In the genomic region with DNA sequence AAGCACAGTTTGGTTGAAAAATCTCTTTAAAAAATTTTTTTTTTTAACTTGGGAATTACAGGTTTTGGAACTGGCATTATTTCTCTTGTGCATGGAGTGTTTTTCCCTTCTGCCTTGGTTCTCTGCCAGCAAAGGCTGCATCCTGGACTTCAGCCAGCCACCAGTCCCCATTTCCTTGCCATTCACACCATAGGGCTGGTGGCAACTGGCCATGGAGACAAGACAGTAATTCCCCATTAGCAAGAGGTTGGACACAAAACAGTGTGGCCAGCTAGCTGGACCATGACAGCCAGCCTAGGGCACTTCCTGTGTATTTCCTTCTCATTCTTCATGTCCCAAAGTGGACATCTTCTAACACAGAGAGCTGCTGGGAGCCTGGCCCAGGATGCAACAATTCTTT, we compare ENCODE assay signal across 9 mouse cellular contexts. TPM values are rescaled to one million over a fixed set of nuclear protein-coding genes. Genes with fewer than 3 reads are reported as not detected.
DNase-seq lines count a peak whose midpoint lies in the region; ATAC-seq and TF ChIP-seq lines count a peak whose summit lies in the region.
"Had no signal": no experiment of that assay in that cellular context is flagged by ENCODE, and none has a peak within 500 bp of the region (broad histone marks: within the 10 kb centered on the region; RNA-seq: fewer than 3 reads in every experiment).

No protein-coding gene starts in this region.

- TF ChIP-seq CTCF in layer of hippocampus, adult 2 months (conservative IDR thresholded peaks at IDR 0.05) = no peak

- no peaks in the 10 kb centered on the region for H3K36me3 ChIP-seq in limb, embryonic 12.5 days
- no peaks in the 10 kb centered on the region for H3K36me3 ChIP-seq in limb, embryonic 10.5 days

- H3K4me1 ChIP-seq in limb, embryonic 12.5 days (replicated peaks) = peaks cover 28% of the 10 kb centered on the region
- H3K4me1 ChIP-seq in limb, embryonic 10.5 days = peaks cover 29% of the 10 kb centered on the region

- no peak overlapping the region for H3K9ac ChIP-seq in limb, embryonic 12.5 days (replicated peaks)

- no peak overlapping the region for H3K4me2 ChIP-seq in limb, embryonic 12.5 days

- no peaks in the 10 kb centered on the region for H3K9me3 ChIP-seq in limb, embryonic 12.5 days
- no peaks in the 10 kb centered on the region for H3K9me3 ChIP-seq in limb, embryonic 10.5 days (replicated peaks)

- no peak for ATAC-seq in limb, embryonic 12.5 days (ENCODE audit: insufficient number of reproducible peaks, insufficient read depth, low FRiP score, low TSS enrichment, low read depth)
- ATAC-seq in cerebellum, adult (ENCODE audit: insufficient number of reproducible peaks, low FRiP score, low TSS enrichment) = peak; percentile 91
- ATAC-seq in activated CD4-positive, CD25-positive, alpha-beta regulatory T cell, adult 4 months = no peak

- H3K4me3 ChIP-seq in limb, embryonic 12.5 days (replicated peaks) = no peak overlapping the region
- no peak overlapping the region for H3K4me3 ChIP-seq in limb, embryonic 10.5 days
- H3K4me3 ChIP-seq in layer of hippocampus, adult 2 months = no peak overlapping the region

- DNase-seq in limb, embryonic 10.5 days (ENCODE audit: low spot score) = no peak
- DNase-seq in frontal cortex, postnatal 14 days (ENCODE audit: low spot score in 2 of 2) = peak; percentile 36 to 55
- DNase-seq in layer of hippocampus, adult 2 months (ENCODE audit: low spot score in 2 of 2) = peak; percentile 54 to 64
- DNase-seq in lung, postnatal 4 days = peak; percentile 57 to 77
- DNase-seq in c-Kit-positive CD71-positive TER-119-positive erythroid progenitor cells, embryonic 14.5 days (ENCODE audit: low spot score) = no peak

- no peaks in the 10 kb centered on the region for H3K27me3 ChIP-seq in limb, embryonic 12.5 days
- no peaks in the 10 kb centered on the region for H3K27me3 ChIP-seq in limb, embryonic 10.5 days (ENCODE audit: low read depth, poor library complexity, severe bottlenecking)

- H3K27ac ChIP-seq in limb, embryonic 12.5 days = peak overlapping the region; percentile 81
- no peak overlapping the region; the same call in 1 of the 2 replicates for H3K27ac ChIP-seq in limb, embryonic 10.5 days
- H3K27ac ChIP-seq in layer of hippocampus, adult 2 months = peak overlapping the region; percentile 75
- H3K27ac ChIP-seq: macrophage had no signal

RNA-seq across cellular contexts. Expression of gene Kremen1, which starts 53.4 kb away (rescaled TPM):
- polyA plus RNA-seq in limb, embryonic 12.5 days (2016; fragmentation: Nextera tagmentation; extraction: Ambion mirVana) = 24.2 and 26.2 TPM in 2 replicates
- polyA plus RNA-seq in limb, embryonic 10.5 days (2016; fragmentation: Nextera tagmentation; extraction: Ambion mirVana) = 16.8 and 17.8 TPM in 2 replicates
- 10 to 100 TPM; 14.7 to 14.8 TPM for total RNA-seq in layer of hippocampus, adult 2 months (2021)
- polyA plus RNA-seq in activated CD4-positive, CD25-positive, alpha-beta regulatory T cell, adult 4 months (2017; shearing (Covaris generic)) = 1 to 10 TPM; 3.3 to 4.2 TPM

Comparison
In these comparisons a context has a peak if more than half of its experiments do, and no peak if none do; other contexts are left out.
1. DNase-seq: peak in frontal cortex, postnatal 14 days (2 of 2), layer of hippocampus, adult 2 months (2 of 2) and lung, postnatal 4 days (2 of 2); none in limb, embryonic 10.5 days (single experiment) and c-Kit-positive CD71-positive TER-119-positive erythroid progenitor cells, embryonic 14.5 days (single experiment).